Mouse (Mus musculus) CH12.LX (cell line): ENCODE results near the gene Rps6ka5.

Experiments
- CHD1 ChIP-seq: IDR thresholded peaks from 2 replicates; pipeline ENCODE4 v1.6.1; 2012; ENCODE audit warnings: low read depth, low read length, improper control_type of control experiment, inconsistent platforms
- CTCF ChIP-seq, 2 experiments: IDR thresholded peaks in 1 of 2; conservative IDR thresholded peaks in 1 of 2; 2 replicates each; pipeline ENCODE4 v1.5.1; 2011 to 2012; ENCODE audit warnings: low read depth in 2 of 2, low read length in 2 of 2, improper control_type of control experiment in 1 of 2, inconsistent platforms in 1 of 2, mild to moderate bottlenecking in 1 of 2, moderate library complexity in 1 of 2
- EP300 ChIP-seq: IDR thresholded peaks from 2 replicates; pipeline ENCODE4 v1.6.1; 2011; ENCODE audit warnings: low read length, improper control_type of control experiment
- HCFC1 ChIP-seq: IDR thresholded peaks from 2 replicates; pipeline ENCODE4 v1.6.1; 2012; ENCODE audit warnings: low read depth, mild to moderate bottlenecking, inconsistent platforms, low read length, improper control_type of control experiment
- MAX ChIP-seq: IDR thresholded peaks from 2 replicates; pipeline ENCODE4 v1.6.1; 2011; ENCODE audit warnings: low read length, improper control_type of control experiment
- NRF1 ChIP-seq: IDR thresholded peaks from 2 replicates; pipeline ENCODE4 v1.6.1; 2014; ENCODE audit warnings: low read depth, mild to moderate bottlenecking, inconsistent platforms, low read length, improper control_type of control experiment, moderate library complexity
- POLR2A ChIP-seq: IDR thresholded peaks from 2 replicates; pipeline ENCODE4 v1.6.1; 2011; ENCODE audit warnings: low read depth, mild to moderate bottlenecking, improper control_type of control experiment, low read length
- USF1 ChIP-seq: IDR thresholded peaks from 2 replicates; pipeline ENCODE4 v1.6.1; 2014; ENCODE audit warnings: low read depth, mild to moderate bottlenecking, inconsistent platforms, low read length, improper control_type of control experiment

- TF ChIP-seq POLR2A (no peak), EP300 (no peak), CTCF (conservative IDR thresholded peaks at IDR 0.05 in 1 of 2, IDR thresholded peaks at IDR 0.05 in 1 of 2; ENCODE audit: low read depth in 2 of 2, low read length in 2 of 2) (no peak), HCFC1 (no peak; the same call in 1 of the 2 replicates), NRF1 (no peak), USF1 (peak; percentile 4; the same call in 1 of the 2 replicates), CHD1 (no peak), MAX (peak; percentile 99)
Measured at GRCm38 (mm10) chr12:100725458-100725786, 1.4 kb downstream of the Rps6ka5 start.
